Mouse (Mus musculus) myocyte (in vitro differentiated cells): ENCODE measurements around the gene Uqcrh.

Experiments
- CEBPB ChIP-seq: IDR thresholded peaks from 2 replicates; pipeline ENCODE4 v1.6.1; 2011; ENCODE audit warnings: mild to moderate bottlenecking, moderate library complexity; ENCODE audit not compliant: poor library complexity, insufficient read depth, severe bottlenecking
- E2F4 ChIP-seq: IDR thresholded peaks from one replicate; pipeline ENCODE4 v1.6.1; 2011; ENCODE audit warnings: mild to moderate bottlenecking, control low read depth, moderate library complexity; ENCODE audit not compliant: insufficient read depth
- MAX ChIP-seq: IDR thresholded peaks from one replicate; pipeline ENCODE4 v1.6.1; 2011; ENCODE audit warnings: low read depth, mild to moderate bottlenecking, control low read depth
- MYOD1 ChIP-seq, 3 experiments: IDR thresholded peaks; one replicate each; pipeline ENCODE4 v1.6.1; 2011; ENCODE audit warnings: control low read depth in 2 of 3, low read depth in 2 of 3, mild to moderate bottlenecking in 2 of 3, moderate library complexity in 1 of 3; ENCODE audit not compliant: insufficient read length in 2 of 3, control insufficient read depth in 1 of 3
- MYOG ChIP-seq, 3 experiments: IDR thresholded peaks; one replicate each; pipeline ENCODE4 v1.6.1; 2011; ENCODE audit warnings: control low read depth in 2 of 3, low read depth in 2 of 3, mild to moderate bottlenecking in 2 of 3; ENCODE audit not compliant: insufficient read length in 2 of 3, control insufficient read depth in 1 of 3, insufficient read depth in 1 of 3
- POLR2A ChIP-seq: IDR thresholded peaks from one replicate; pipeline ENCODE4 v1.6.1; 2011; ENCODE audit warnings: low read depth, mild to moderate bottlenecking, control low read depth, moderate library complexity; ENCODE audit not compliant: insufficient read length
- POLR2AphosphoS2 ChIP-seq: IDR thresholded peaks from one replicate; pipeline ENCODE4 v1.6.1; 2011; ENCODE audit warnings: low read depth, control low read depth; ENCODE audit not compliant: insufficient read length
- REST ChIP-seq: IDR thresholded peaks from one replicate; pipeline ENCODE4 v1.6.1; 2011; ENCODE audit warnings: mild to moderate bottlenecking, control low read depth, moderate library complexity; ENCODE audit not compliant: insufficient read depth, insufficient read length
- SRF ChIP-seq: IDR thresholded peaks from one replicate; pipeline ENCODE4 v1.6.1; 2011; ENCODE audit warnings: low read depth; ENCODE audit not compliant: control insufficient read depth, insufficient read length
- TCF12 ChIP-seq: IDR thresholded peaks from one replicate; pipeline ENCODE4 v1.6.1; 2011; ENCODE audit warnings: mild to moderate bottlenecking, control low read depth; ENCODE audit not compliant: poor library complexity, insufficient read depth, severe bottlenecking
- TCF3 ChIP-seq: IDR thresholded peaks from one replicate; pipeline ENCODE4 v1.6.1; 2011; ENCODE audit warnings: low read depth, control low read depth; ENCODE audit not compliant: insufficient read length
- USF1 ChIP-seq: IDR thresholded peaks from one replicate; pipeline ENCODE4 v1.6.1; 2011; ENCODE audit warnings: low read depth, mild to moderate bottlenecking, control low read depth, moderate library complexity

DNA sequence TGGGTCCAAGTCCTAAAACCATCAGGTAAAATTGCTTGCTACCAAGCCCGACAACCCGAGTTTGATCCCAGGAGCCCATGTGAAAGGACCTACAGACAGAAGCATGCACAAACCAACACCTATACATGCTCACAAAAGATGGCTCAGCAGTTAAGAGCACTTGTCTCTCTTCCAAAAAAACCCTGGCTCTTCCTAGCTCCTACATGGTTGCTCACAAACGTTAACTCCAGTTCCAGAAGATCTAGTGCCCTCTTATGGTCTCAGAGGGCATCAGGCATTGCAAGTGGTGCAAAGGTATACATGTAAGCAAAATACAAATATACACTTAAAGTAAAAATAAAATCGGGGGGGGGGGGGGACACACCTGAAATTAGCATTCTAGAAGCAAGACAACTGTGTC lies 1.7 kb downstream of the Uqcrh start:
- TF ChIP-seq CEBPB (no peak), TCF3 (no peak), POLR2A (no peak), POLR2AphosphoS2 (no peak), E2F4 (no peak), USF1 (no peak), MAX (no peak), TCF12 (no peak), REST (no peak), MYOG (IDR thresholded peaks at IDR 0.05; ENCODE audit: control insufficient read depth in 1 of 3, insufficient read depth in 1 of 3, insufficient read length in 2 of 3, low read depth in 2 of 3) (no peak), MYOD1 (IDR thresholded peaks at IDR 0.05; ENCODE audit: control insufficient read depth in 1 of 3, insufficient read length in 2 of 3, low read depth in 2 of 3) (no peak), SRF (no peak)
